Mouse (Mus musculus) heart, embryonic 12.5 days (tissue): ENCODE data around the gene Brk1. TPM values are rescaled to one million over a fixed set of nuclear protein-coding genes. Genes with fewer than 3 reads are reported as not detected.

Experiments
- ATAC-seq: fragments of 200-750 bp; cut with Nextera tagmentation; 2 replicates; pipeline ENCODE4 v1.8.0; 2017; ENCODE audit warnings: moderate TSS enrichment, moderate library complexity; ENCODE audit not compliant: insufficient number of reproducible peaks, low FRiP score
- H3K27ac ChIP-seq: fragments of 300-500 bp; sonication (generic); 2 replicates; pipeline ENCODE4 v1.5.1; 2016; ENCODE audit warnings: mild to moderate bottlenecking, moderate library complexity; ENCODE audit not compliant: poor library complexity, severe bottlenecking
- H3K27me3 ChIP-seq: fragments of 300-500 bp; sonication (generic); replicated peaks from 2 replicates; pipeline ENCODE4 v1.6.1; 2016; ENCODE audit warnings: mild to moderate bottlenecking, moderate library complexity
- H3K36me3 ChIP-seq: fragments of 300-500 bp; sonication (generic); 2 replicates; pipeline ENCODE4 v1.6.1; 2016; ENCODE audit warnings: mild to moderate bottlenecking, moderate library complexity
- H3K4me1 ChIP-seq: fragments of 300-500 bp; sonication (generic); replicated peaks from 2 replicates; pipeline ENCODE4 v1.6.1; 2016; ENCODE audit warnings: mild to moderate bottlenecking
- H3K4me2 ChIP-seq: fragments of 300-500 bp; sonication (generic); 2 replicates; pipeline ENCODE4 v1.6.1; 2016; ENCODE audit warnings: mild to moderate bottlenecking, moderate library complexity
- H3K4me3 ChIP-seq: fragments of 300-500 bp; sonication (generic); 2 replicates; pipeline ENCODE4 v1.5.1; 2016; ENCODE audit warnings: mild to moderate bottlenecking
- H3K9ac ChIP-seq: fragments of 300-500 bp; sonication (generic); 2 replicates; pipeline ENCODE4 v1.6.1; 2016; ENCODE audit warnings: mild to moderate bottlenecking, moderate library complexity
- H3K9me3 ChIP-seq: fragments of 300-500 bp; sonication (generic); replicated peaks from 2 replicates; pipeline ENCODE4 v1.6.1; 2016; ENCODE audit warnings: mild to moderate bottlenecking, moderate library complexity
- WGBS: fragments of 180-500 bp; shearing (Covaris S2); methylation state at CpG from one replicate; pipeline ENCODE4 v1.1.7; 2016; 5-methylcytosine and 5-hydroxymethylcytosine counted together
- polyA plus RNA-seq: library from polyadenylated mRNA; unstranded; fragments of >200 nt; fragmentation: Nextera tagmentation; extraction: Ambion mirVana; gene quantifications from 2 replicates; pipeline ENCODE4 v1.2.1, GENCODE M21; 2016

Gene Brk1
- polyA plus RNA-seq, 1 experiment from 2014 or later, result 156 TPM

DNA sequence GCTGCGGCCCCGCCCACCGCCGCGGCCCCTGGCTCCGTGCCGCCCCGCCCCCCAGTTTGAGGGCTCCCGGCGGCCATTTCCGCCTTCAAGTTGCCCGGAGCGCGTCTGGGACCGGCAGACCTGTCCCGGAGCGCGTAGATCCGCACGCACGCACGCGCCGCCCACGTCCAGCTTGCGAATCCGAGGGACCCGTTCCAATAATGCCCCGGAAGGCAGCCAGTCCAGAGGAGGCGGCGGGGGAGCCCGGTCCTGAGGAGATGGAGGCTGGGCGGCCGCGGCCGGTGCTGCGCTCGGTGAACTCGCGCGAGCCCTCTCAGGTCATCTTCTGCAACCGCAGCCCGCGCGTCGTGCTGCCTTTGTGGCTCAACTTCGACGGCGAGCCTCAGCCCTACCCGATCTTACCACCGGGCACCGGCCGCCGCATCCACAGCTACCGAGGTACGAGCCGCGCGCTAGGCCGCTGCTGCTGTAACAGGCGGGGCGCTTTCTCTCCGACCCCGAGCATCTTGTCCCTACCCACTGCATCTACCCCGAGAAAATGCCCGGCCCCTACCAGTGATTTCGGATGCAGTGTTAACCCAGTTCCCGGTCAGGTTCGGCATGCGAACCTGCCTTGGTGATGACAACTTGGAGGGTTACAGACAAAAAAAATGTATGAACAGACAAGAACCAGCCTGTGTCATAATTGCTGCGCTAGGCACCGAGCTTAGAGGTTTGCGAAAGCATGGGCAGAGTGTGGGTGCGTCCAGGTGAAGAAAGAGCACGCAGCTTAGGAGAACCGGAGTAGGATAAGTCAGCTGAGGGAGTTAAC lies 19.6 kb downstream of the Brk1 start, which contains the start of gene Vhl:
TSS of gene Vhl (plus strand) at position 19 of the 811 bp plus-strand sequence.
- Histone ChIP-seq H3K9ac (peak within 1 kb of the TSS; percentile 88), H3K4me2 (peak within 1 kb of the TSS; percentile 82), H3K9me3 (no peaks in the 10 kb centered on the region), H3K4me1 (peaks cover 18% of the 10 kb centered on the region), H3K27ac (peak within 1 kb of the TSS; percentile 91), H3K36me3 (peaks cover 21% of the 10 kb centered on the region), H3K27me3 (no peaks in the 10 kb centered on the region), H3K4me3 (peak within 1 kb of the TSS; percentile 77)
- WGBS, result under 1% methylated on average over 74 of the region's 76 CpGs
- ATAC-seq, result peak; percentile 92

DNA sequence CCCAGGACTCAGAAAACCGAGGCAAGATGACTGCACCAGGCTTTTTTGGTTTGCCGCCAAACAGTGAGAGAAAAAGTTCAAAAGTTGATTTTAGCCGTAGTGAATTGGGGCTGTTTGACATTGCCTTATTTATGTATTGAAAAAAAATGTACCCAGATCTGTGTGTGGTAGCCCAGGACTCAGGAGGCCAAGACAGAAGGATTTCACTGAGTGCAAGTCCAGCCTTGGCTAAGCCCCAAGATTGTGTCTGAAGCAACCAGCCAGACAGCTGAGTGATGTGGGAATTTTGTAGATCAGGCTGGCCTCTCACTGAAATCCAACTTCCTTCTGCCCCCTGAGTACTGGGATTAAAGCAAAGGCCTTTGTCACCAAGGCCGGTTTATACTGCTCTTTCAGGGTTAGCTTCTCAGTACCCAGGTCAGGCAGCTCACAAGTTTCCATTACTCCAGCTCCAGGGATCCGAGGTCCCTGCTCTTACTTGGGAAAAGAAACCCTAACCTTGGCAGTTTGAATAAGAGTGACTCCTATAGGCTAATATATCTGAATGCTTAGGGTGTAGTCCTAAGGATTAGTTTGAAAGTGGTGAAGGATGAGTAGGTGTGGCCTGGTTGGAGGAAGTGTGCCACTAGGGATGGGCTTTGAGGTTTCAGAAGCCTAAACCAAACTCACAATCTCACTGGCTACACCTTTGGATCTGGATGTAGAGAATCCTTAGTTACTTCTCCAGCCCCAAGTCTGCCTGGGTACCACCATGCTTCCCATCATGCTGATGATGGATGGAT lies 20.6 kb downstream of the Brk1 start:
- Histone ChIP-seq H3K9ac (peak overlapping the region; percentile 88), H3K27ac (no peak overlapping the region), H3K4me1 (peaks cover 18% of the 10 kb centered on the region), H3K4me3 (peak overlapping the region; percentile 77), H3K27me3 (no peaks in the 10 kb centered on the region), H3K9me3 (no peaks in the 10 kb centered on the region), H3K36me3 (peaks cover 31% of the 10 kb centered on the region), H3K4me2 (peak overlapping the region; percentile 82)
- WGBS, result 60% methylated on average over 5 of the region's 5 CpGs
- ATAC-seq, result no peak

DNA sequence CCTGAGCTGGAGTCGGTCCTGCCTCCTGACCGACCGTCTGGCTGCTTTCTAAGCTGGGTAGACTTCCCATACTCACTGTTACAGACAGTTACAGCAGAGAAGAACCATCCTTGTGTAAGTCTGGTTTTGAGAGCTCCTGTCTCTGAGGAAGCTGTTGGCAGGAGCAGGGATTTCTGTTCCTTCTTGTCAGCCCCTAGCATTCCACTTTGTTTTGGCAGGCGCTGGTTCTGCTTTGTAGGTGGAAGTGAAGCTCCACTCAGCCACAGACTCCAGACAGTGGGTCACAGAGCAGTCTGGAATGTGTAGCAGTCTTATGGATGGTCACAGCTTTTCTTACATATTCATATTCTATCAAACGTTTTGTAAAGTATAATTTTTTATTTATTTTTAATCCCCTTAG lies 25.8 kb downstream of the Brk1 start:
- no peak for ATAC-seq
- Histone ChIP-seq H3K9me3 (no peaks in the 10 kb centered on the region), H3K4me2 (no peak overlapping the region), H3K4me3 (no peak overlapping the region), H3K27ac (no peak overlapping the region), H3K27me3 (no peaks in the 10 kb centered on the region), H3K36me3 (peaks cover 67% of the 10 kb centered on the region), H3K4me1 (peaks cover 5% of the 10 kb centered on the region), H3K9ac (no peak overlapping the region)
- 77% methylated on average over 5 of the region's 5 CpGs for WGBS

DNA sequence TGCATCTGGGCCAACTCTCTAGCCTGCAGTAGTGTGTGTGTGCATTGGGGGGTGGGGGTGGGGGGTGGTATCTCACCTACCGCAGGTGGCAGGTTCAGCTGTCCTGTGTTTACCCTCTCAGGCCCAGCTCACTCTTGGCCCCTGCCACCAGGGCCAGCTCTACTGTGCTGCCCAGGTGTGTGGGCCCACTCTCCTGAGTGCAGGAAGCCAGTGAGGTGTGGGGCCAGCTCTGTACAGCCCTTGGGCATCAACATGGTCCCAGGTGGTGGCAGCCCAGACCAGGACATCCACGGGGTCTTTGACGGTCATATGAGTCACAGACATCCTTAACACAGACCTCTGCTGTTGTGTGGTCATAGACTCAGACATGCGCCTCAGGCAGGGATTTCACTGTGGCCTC lies 28.3 kb downstream of the Brk1 start:
- H3K9me3 ChIP-seq, result no peaks in the 10 kb centered on the region
- no peaks in the 10 kb centered on the region for H3K4me1 ChIP-seq
- H3K27ac ChIP-seq, result no peak overlapping the region
- no peak overlapping the region for H3K4me2 ChIP-seq
- no peak overlapping the region for H3K4me3 ChIP-seq
- H3K36me3 ChIP-seq, result peaks cover 55% of the 10 kb centered on the region
- ATAC-seq, result peak; percentile 37; the same call in 1 of the 2 replicates
- 84% methylated on average over 4 of the region's 4 CpGs for WGBS
- H3K9ac ChIP-seq, result no peak overlapping the region
- no peaks in the 10 kb centered on the region for H3K27me3 ChIP-seq

DNA sequence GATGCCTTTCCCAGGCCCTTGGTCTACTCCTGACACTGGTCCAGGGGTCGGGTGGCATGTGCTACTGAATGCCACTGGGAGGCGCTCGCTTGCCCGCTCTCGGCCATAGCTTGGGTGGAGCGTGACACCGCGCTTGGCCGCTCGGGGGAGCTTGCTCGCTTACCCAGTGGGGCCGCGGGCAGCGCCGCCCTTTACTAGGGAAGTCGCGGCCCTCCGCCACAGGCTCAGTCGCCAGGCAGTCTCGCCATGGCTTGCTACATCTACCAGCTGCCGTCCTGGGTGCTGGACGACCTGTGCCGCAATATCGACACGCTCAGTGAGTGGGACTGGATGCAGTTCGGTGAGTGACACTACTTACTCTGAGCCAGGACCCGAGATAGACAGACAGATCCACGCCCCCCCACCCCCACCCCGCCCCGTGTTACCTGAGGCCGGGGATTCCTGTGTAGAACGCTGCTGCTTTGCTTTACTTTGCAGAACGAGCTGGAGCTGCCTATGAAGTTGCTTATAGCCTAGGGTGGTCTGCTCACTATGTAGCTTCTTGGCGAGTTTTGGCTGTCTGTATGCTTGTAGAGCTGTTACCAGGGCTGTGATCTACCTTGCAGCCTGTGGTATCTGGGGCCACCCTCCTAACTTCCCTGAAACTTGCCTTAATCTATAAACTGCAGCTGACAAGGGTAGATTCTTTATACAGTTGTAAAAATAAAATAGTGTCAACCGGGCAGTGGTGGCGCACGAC lies 33.9 kb downstream of the Brk1 start, which contains the start of gene Irak2:
TSS of gene Irak2 (plus strand) at position 166 of the 739 bp plus-strand sequence.
- H3K9me3 ChIP-seq, result no peaks in the 10 kb centered on the region
- H3K4me2 ChIP-seq, result peak within 1 kb of the TSS; percentile 74
- H3K27ac ChIP-seq, result peak within 1 kb of the TSS; percentile 29; the same call in 1 of the 2 replicates
- H3K4me1 ChIP-seq, result peaks cover 3% of the 10 kb centered on the region; the same call in 1 of the 2 replicates
- H3K4me3 ChIP-seq, result peak within 1 kb of the TSS; percentile 59
- peak within 1 kb of the TSS; percentile 77 for H3K9ac ChIP-seq
- no peaks in the 10 kb centered on the region for H3K27me3 ChIP-seq
- WGBS, result 7% methylated on average over 37 of the region's 37 CpGs
- peaks cover 4% of the 10 kb centered on the region; the same call in 1 of the 2 replicates for H3K36me3 ChIP-seq
- ATAC-seq, result peak; percentile 90

DNA sequence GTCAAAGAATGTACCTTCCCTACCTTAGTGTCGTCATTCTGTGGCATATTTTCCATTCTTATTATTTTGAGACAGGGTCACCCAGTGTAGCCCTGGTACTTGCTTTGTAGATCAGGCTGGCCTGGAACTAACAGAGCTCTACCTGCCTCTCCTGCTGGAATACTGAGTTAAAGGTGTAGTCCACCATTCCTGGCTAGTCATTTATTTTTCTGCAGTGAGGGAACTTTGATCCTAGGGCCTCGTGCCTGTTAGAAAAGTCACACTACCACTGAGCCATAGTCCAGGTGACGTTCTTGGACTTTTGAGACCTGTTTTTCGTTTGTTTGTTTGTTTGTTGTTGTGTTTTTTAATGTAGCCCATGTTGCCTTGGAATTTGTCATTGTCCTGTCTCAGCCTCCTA lies 34.6 kb downstream of the Brk1 start:
- H3K9ac ChIP-seq, result no peak overlapping the region
- H3K4me2 ChIP-seq, result peak overlapping the region; percentile 74; the same call in 1 of the 2 replicates
- no peak for ATAC-seq
- no peaks in the 10 kb centered on the region for H3K27me3 ChIP-seq
- H3K36me3 ChIP-seq, result peaks cover under 1% of the 10 kb centered on the region; the same call in 1 of the 2 replicates
- H3K9me3 ChIP-seq, result no peaks in the 10 kb centered on the region
- no peak overlapping the region for H3K27ac ChIP-seq
- H3K4me1 ChIP-seq, result peaks cover 3% of the 10 kb centered on the region; the same call in 1 of the 2 replicates
- WGBS, result 78% methylated on average over 4 of the region's 4 CpGs
- no peak overlapping the region for H3K4me3 ChIP-seq

DNA sequence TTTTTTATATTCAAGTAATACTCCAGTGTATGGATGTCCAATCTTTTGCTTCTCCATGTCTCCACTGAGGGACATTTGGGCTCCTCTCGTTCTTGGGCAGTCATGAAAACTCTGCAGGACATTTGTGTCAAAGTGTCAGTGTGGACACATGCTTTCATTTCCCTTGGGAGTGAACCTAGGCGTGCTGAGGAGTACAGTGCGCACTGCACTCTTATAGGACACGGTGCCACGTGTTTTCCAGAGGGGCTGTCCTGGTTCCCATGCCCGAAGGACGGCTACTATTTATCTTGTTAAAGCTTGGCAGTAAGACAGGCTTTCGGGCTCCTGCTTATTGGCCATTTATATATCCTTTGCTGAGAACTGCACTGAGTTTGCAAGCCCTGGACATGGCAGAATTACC lies 38.0 kb downstream of the Brk1 start:
- no peak for ATAC-seq
- Histone ChIP-seq H3K27ac (no peak overlapping the region), H3K4me1 (peaks cover 3% of the 10 kb centered on the region; the same call in 1 of the 2 replicates), H3K4me2 (no peak overlapping the region), H3K4me3 (no peak overlapping the region), H3K27me3 (no peaks in the 10 kb centered on the region), H3K9ac (no peak overlapping the region), H3K36me3 (no peaks in the 10 kb centered on the region), H3K9me3 (no peaks in the 10 kb centered on the region)
- WGBS, result 77% methylated on average over 8 of the region's 8 CpGs

DNA sequence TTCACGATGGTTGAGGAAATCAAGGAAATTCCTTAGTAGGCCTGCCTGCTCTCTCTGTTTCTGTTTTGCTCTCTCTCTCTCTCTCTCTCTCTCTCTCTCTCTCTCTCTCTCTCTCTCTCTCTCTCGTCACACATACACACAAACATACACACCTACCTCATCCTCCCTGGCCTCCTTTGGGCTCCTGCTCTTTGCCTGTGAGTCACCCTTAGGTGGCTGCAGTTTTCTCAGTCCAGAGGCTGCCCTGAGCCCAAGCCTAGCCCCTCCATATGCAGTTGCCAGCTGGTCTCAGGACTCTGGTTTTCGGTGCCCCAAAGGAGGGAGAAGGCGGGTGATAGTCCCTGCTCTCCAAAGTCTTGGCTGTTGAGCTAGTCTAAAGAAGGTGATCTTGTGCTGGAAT lies 38.4 kb downstream of the Brk1 start:
- no peak for ATAC-seq
- Histone ChIP-seq H3K36me3 (no peaks in the 10 kb centered on the region), H3K27ac (no peak overlapping the region), H3K4me3 (no peak overlapping the region), H3K4me1 (peaks cover 3% of the 10 kb centered on the region; the same call in 1 of the 2 replicates), H3K4me2 (no peak overlapping the region), H3K27me3 (no peaks in the 10 kb centered on the region), H3K9ac (no peak overlapping the region), H3K9me3 (no peaks in the 10 kb centered on the region)
- 72% methylated on average over 4 of the region's 4 CpGs for WGBS

DNA sequence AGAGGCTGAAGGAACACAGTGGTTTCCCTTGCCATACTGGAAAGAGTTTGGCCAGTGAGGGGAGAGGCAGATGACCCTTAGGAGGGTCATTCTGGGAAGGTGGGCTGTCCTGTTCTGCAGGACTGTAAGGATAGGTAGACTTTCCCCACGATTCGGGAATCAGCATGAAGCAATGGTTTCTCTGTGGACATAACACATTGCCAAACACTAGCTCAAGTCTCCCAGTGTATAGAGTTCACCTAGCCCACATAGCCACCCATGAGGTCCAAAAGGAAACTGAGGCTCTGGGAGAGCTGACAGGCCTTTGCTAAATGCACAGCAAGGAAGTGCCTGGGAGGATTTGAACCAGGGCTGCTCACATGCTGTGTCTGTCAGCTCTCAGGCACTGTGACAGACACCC lies 39.4 kb downstream of the Brk1 start:
- Histone ChIP-seq H3K4me3 (no peak overlapping the region), H3K27me3 (no peaks in the 10 kb centered on the region), H3K9ac (no peak overlapping the region), H3K4me2 (no peak overlapping the region), H3K27ac (0 out of 2 replicates have a peak overlapping the region, but pooled peaks have one; percentile 53), H3K36me3 (no peaks in the 10 kb centered on the region), H3K9me3 (no peaks in the 10 kb centered on the region), H3K4me1 (no peaks in the 10 kb centered on the region; the same call in 1 of the 2 replicates)
- no peak for ATAC-seq
- WGBS, result 93% methylated on average over 2 of the region's 2 CpGs

DNA sequence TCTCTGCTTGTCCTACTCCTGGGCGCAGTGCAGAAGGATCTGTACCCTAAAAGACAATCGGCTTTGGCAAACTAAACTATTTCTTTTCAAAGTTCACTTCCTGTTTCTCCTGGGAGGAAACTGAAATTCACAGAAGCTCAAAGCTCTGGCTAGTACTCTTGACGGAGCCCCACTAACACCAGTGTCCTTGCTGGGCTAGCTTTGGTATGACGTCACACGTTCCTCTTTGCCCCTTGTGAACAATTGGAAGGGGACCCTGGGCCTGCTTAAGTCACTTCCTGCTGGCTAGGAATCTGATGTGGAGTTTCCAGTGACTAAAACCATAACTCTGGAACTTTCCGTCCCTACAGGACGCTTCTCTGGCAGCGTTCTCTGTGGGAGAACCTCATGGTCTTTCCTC lies 40.2 kb downstream of the Brk1 start:
- H3K27me3 ChIP-seq, result no peaks in the 10 kb centered on the region
- no peak overlapping the region for H3K4me3 ChIP-seq
- no peak overlapping the region for H3K4me2 ChIP-seq
- WGBS, result 63% methylated on average over 8 of the region's 8 CpGs
- 0 out of 2 replicates have a peak, but pooled peaks have one; percentile 51 for ATAC-seq
- peak overlapping the region; percentile 53; the same call in 1 of the 2 replicates for H3K27ac ChIP-seq
- H3K36me3 ChIP-seq, result no peaks in the 10 kb centered on the region
- no peak overlapping the region for H3K9ac ChIP-seq
- no peaks in the 10 kb centered on the region for H3K9me3 ChIP-seq
- no peaks in the 10 kb centered on the region; the same call in 1 of the 2 replicates for H3K4me1 ChIP-seq
